Mouse (Mus musculus): ENCODE measurements around the gene Slc22a8.

GRCm38 (mm10) chr19:8630826-8631225, 39.8 kb downstream of the Slc22a8 start:
- TF ChIP-seq CTCF (IDR thresholded peaks at IDR 0.05; ENCODE audit: low read depth) (no peak), EP300 (IDR thresholded peaks at IDR 0.05; ENCODE audit: low read depth) (no peak)

All from liver, postnatal 0 days (tissue).